Mouse (Mus musculus) layer of hippocampus, adult 2 months (tissue): ENCODE measurements around the gene Mgl2. TPM values are rescaled to one million over a fixed set of nuclear protein-coding genes. Genes with fewer than 3 reads are reported as not detected.
A peak's percentile ranks its signal among the peaks of the same experiment; 100 is the strongest.
"Not testable (repeated sequence)": the region's sequence is repeated elsewhere in the genome, so short reads cannot be mapped to it uniquely, and the experiment has no call there.

Experiments
- DNase-seq, 2 experiments: peaks; one replicate each; pipeline ENCODE4 v3.0.0; 2022; ENCODE audit warnings: low spot score in 2 of 2
- H3K27ac ChIP-seq: fragments of 200-600 bp; 2 replicates; pipeline ENCODE4 v1.8.1; 2022
- H3K4me3 ChIP-seq: fragments of 200-600 bp; 2 replicates; pipeline ENCODE4 v1.8.1; 2022; ENCODE audit warnings: mild to moderate bottlenecking
- CTCF ChIP-seq: fragments of 200-600 bp; conservative IDR thresholded peaks from 2 replicates; pipeline ENCODE4 v1.8.1; 2022; ENCODE audit warnings: antibody characterized with exemption, mild to moderate bottlenecking, moderate library complexity
- long read RNA-seq, 2 experiments: library from polyadenylated mRNA; stranded (forward); transcript quantifications; one replicate each; pipeline ENCODE4 v2.0.0; 2021; ENCODE audit warnings: borderline mapping rate in 2 of 2
- total RNA-seq, 2 experiments: library from RNA; stranded (reverse); gene quantifications; 2 replicates each; pipeline ENCODE4 v1.2.3; 2021

Mgl2 gene
- under 1 TPM in 1 of 2 experiments, not detected in 1; 0.46 TPM for total RNA-seq
- long read RNA-seq, experiment 1, result 0 reads
- long read RNA-seq, experiment 2, result 0 reads

- no peak for TF ChIP-seq CTCF
- H3K27ac ChIP-seq, result no peak within 1 kb of the TSS
- H3K4me3 ChIP-seq, result no peak within 1 kb of the TSS
- no peak for DNase-seq
These were observed at the start of gene Mgl2 for GRCm38 (mm10) chr11:70129926-70130379. Gene Mgl2 (plus strand): TSS chr11:70130329.

- Histone ChIP-seq H3K4me3 (no peak overlapping the region), H3K27ac (no peak overlapping the region)
- DNase-seq, result no peak
- TF ChIP-seq CTCF, result no peak
These were observed 49.1 kb upstream of the Mgl2 start for GRCm38 (mm10) chr11:70080803-70081590.

DNA sequence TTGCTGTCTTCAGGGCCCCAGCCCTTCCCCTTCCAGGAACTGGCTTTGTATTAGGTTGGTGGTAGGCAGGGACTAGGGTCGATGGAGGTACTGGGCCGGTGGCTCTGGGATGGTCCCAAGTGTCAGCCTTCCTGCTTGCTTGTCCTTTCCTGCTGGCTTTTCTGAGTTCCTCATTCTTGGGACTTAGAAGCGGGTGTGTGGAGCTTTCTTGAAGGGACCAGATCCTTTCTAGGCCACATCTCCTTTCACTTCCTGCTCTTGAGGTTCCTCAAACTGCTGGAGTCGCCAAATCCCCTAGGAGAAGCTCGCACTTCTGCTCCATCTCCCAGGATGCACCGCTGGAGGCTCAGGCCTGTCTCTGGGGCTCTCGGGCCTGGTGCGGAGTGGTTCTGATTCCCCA lies 45.6 kb upstream of the Mgl2 start:
- H3K27ac ChIP-seq, result no peak overlapping the region
- no peak for DNase-seq
- TF ChIP-seq CTCF, result no peak
- no peak overlapping the region for H3K4me3 ChIP-seq

GRCm38 (mm10) chr11:70091986-70092783 lies 37.9 kb upstream of the Mgl2 start, which contains the start of gene Asgr2:
Gene Asgr2 (plus strand): TSS chr11:70092644.
- no peak within 1 kb of the TSS for H3K4me3 ChIP-seq
- H3K27ac ChIP-seq, result no peak within 1 kb of the TSS
- TF ChIP-seq CTCF, result no peak
- no peak for DNase-seq

DNA sequence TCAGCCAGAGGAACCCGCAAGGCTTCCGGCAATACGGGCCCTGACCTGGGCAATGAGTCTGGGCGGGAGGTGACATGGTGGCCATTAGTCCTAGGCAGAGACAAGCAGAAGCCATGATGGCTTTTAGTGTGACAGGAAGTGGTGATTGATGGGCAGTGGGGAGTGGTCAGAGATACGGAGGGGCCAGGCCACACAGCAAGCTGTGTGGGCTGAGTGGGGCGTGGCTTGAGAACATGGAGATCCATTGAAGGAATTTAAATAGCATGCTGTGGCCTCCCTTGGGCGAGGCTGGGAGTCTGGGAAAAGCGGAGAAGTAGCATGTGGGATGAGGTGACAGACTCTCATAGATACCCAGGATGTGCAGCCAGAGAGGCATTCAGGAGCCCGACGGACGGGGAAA lies 32.7 kb upstream of the Mgl2 start:
- Histone ChIP-seq H3K27ac (no peak overlapping the region), H3K4me3 (no peak overlapping the region)
- no peak for TF ChIP-seq CTCF
- DNase-seq, result no peak

GRCm38 (mm10) chr11:70099102-70099501 lies 31.0 kb upstream of the Mgl2 start:
- H3K4me3 ChIP-seq, result no peak overlapping the region
- DNase-seq, result no peak
- no peak overlapping the region for H3K27ac ChIP-seq
- TF ChIP-seq CTCF, result no peak

DNA sequence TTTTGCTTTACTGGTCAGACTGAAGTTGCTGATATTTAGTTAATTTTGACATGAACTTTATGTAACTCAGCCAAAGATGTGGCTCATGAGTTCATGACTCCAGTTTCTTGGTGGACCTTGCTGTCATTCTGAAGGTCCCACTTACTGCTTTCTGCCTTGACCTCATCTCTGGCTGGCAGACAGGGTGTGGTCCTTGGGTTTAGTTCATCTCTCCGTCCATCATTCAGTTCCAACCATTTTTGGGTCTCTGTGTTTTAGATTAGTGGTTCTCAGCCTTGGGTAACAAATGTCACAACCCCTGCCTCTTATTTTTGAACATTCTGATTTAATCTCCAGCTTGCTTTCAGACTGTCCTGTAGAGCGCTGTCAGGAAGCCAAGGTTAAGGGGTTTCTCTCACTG lies 30.3 kb upstream of the Mgl2 start:
- no peak for DNase-seq
- no peak for TF ChIP-seq CTCF
- Histone ChIP-seq H3K4me3 (no peak overlapping the region), H3K27ac (no peak overlapping the region)

DNA sequence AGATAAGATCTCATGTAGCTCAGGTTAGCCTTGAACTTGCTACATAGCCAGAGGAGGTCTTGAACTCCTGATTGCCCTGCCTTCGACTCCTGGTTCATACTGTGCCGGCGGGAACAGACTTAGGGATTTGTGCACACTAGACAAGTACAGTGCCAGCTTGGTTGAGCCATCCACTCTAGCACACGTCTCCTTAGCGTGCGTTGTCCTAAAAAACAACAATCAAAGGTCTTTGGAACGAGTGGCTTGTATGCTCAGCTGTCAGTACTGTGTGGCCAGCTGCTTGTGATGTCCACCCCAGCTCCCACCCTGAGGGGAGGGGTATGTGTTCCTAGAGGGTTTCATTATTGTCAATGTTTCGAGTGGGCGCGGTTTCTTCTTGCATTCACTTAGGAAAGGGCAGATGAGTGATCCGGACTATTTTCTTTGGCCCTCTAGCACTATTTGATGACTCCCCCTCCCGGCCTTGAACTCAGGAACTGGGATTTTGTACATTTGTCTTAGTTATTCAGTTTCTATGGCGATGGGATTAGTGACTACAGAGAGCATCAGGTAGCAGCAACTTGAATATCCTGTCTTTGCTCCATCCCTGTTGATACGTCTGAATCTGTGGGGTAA lies 26.3 kb upstream of the Mgl2 start:
- no peak overlapping the region for H3K27ac ChIP-seq
- TF ChIP-seq CTCF, result no peak
- H3K4me3 ChIP-seq, result no peak overlapping the region
- no peak for DNase-seq

- Histone ChIP-seq H3K4me3 (no peak overlapping the region), H3K27ac (no peak overlapping the region)
- TF ChIP-seq CTCF, result no peak
- no peak for DNase-seq
These were observed 23.0 kb upstream of the Mgl2 start for GRCm38 (mm10) chr11:70107085-70107484.

DNA sequence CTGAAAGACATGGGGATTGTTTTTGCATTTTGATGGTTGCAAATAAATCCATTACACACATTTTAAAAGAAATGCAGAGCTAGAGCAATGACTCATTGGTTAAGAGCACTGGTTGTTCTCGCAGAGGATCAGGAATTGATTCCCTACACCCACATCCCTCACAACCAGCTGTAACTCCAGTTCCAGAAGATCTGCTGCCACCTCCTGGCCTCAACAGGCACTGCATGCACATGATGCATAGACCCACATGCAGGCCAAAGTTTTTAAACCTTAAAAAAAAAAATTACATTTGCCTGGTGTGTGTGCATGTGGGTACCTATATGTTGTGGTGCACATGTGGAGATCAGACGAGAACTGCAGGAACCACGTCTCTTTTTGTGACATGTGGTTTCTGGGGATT lies 20.0 kb upstream of the Mgl2 start:
- no peak overlapping the region for H3K27ac ChIP-seq
- peak; percentile 73 for TF ChIP-seq CTCF
- no peak overlapping the region for H3K4me3 ChIP-seq
- no peak for DNase-seq

- Histone ChIP-seq H3K4me3 (no peak overlapping the region), H3K27ac (no peak overlapping the region)
- no peak for TF ChIP-seq CTCF
- no peak for DNase-seq
These were observed 15.6 kb upstream of the Mgl2 start for GRCm38 (mm10) chr11:70114562-70114961.

GRCm38 (mm10) chr11:70115901-70116300 lies 14.2 kb upstream of the Mgl2 start:
- Histone ChIP-seq H3K4me3 (no peak overlapping the region), H3K27ac (no peak overlapping the region)
- no peak for DNase-seq
- TF ChIP-seq CTCF, result no peak

- H3K4me3 ChIP-seq, H3K27ac ChIP-seq, DNase-seq: not testable (repeated sequence)
These were observed 4.9 kb downstream of the Mgl2 start for GRCm38 (mm10) chr11:70135001-70135400.

GRCm38 (mm10) chr11:70135925-70136324 lies 5.8 kb downstream of the Mgl2 start:
- not testable (repeated sequence) for H3K4me3 ChIP-seq, H3K27ac ChIP-seq, DNase-seq
